Mouse (Mus musculus) layer of hippocampus, adult 18-20 months (tissue): ENCODE measurements around the gene Hsf3. TPM values are rescaled to one million over a fixed set of nuclear protein-coding genes. Genes with fewer than 3 reads are reported as not detected.
"Not testable (repeated sequence)": the region's sequence is repeated elsewhere in the genome, so short reads cannot be mapped to it uniquely, and the experiment has no call there.

Experiments used
- DNase-seq, 2 experiments: peaks; one replicate each; pipeline ENCODE4 v3.0.0; 2022; ENCODE audit warnings: low spot score in 2 of 2
- long read RNA-seq: library from polyadenylated mRNA; stranded (forward); transcript quantifications from one replicate; pipeline ENCODE4 v2.0.0, GENCODE M21; 2021
- total RNA-seq, 2 experiments: library from RNA; stranded (reverse); gene quantifications; 2 replicates each; pipeline ENCODE4 v1.2.3; 2021

Hsf3 gene
- total RNA-seq: under 1 TPM; 0.15 to 0.18 TPM
- long read RNA-seq, partial matches to known transcripts: 0 of 1 reads
- long read RNA-seq, other reads (novel, unspliced or antisense): 1 of 1 reads

DNA sequence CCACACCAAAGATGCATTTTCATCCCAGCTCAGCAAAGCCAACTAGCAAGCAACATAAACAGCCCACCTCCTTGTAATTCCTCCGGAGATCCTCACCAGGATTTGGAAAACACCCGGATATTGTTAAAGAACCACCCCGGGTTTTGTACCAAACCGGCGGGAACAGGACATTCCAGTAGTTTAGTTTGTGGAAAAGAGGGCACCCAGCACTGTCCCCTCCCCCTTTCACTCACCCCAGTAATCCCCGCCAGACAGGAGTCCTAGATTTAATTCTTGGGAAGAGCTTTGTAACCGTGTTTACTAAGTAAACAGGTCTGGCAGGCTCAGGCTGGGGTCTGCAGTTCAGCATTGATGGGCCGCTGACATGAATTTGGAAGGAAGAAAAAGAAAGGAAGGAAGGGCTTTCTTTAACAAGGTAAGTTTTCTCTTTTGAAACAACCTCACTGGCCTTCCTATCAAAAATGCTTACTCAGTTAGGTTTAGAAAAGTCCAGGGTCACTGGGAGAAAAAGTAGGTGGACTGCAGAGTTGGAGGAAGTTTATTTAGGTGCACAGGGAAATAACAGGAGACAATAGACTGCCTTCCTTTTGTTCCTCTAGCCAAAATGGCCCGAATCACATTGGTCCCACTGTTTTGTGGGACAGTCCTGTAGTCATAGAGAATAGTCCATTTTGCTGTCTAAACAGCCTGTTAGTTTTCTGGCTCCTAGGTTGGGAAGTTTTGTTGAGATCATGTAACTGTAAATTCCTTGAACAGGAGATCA is at the start of gene Hsf3:
Gene Hsf3 (minus strand): TSS at position 94 of the 763 bp plus-strand sequence.
- DNase-seq: peak in 1 of 2 experiments; percentile 1

DNA sequence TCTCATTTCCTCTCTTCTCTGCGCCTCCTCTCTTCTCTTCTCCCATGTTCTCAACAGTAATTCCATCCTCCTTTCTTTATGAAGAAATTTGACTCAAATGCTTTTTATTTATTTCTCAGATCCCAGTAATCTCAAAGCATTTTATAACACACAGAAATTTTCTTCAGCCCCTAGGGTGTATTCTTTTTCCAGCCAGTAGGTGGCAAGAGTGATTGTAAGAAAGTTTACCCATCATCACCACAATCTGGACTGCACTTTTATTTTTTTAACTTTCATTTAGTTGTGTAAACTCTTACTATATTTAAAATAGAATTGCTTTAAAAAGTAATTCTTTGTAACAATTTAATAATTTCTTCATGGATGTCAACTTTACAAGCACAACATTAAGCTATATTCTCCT is 45.5 kb upstream of the Hsf3 start:
- peak in 1 of 2 experiments; percentile 2 for DNase-seq

DNA sequence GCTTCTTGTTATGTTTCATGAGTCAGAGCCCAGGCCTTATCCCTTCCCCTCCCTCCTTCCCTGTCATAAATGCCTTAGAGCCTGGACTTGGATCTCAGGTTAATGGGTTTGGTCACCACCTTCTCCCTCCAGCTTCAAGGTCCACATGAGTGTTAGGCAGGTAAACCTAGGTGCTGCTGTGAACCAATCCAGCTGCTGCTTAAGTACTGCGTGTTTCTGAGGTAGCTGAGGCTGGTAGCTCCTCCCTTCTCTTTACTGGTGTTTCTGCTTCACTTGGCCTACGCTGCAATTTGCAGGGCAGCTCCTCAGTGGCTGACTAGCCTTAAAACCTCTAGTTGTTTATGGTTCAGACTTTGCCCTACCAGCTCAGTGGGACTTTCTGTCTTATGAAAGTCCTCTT is 945 bp downstream of the Hsf3 start, which contains the start of gene Heph:
Gene Heph (plus strand): TSS at position 211 of the 400 bp plus-strand sequence.
- DNase-seq: no peak

DNA sequence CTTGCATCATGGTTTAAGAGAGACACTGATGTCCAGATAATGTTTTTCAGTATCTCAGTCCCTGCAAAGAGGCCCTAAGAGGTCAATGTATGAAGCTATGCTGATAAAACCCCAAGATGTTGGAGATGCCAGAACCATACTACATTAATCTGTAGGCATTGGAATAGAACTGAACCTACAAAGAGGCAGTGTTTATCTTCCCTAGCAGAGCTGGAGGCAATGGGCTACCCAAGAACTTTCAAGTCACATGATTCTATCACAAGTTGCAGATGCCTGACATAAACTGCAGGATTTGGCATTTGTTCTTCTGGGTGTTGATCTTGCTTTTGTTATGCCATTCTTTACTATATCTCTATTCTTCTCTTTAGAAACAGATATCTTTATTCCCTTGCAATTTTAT is 36.7 kb downstream of the Hsf3 start:
- no peak for DNase-seq

DNA sequence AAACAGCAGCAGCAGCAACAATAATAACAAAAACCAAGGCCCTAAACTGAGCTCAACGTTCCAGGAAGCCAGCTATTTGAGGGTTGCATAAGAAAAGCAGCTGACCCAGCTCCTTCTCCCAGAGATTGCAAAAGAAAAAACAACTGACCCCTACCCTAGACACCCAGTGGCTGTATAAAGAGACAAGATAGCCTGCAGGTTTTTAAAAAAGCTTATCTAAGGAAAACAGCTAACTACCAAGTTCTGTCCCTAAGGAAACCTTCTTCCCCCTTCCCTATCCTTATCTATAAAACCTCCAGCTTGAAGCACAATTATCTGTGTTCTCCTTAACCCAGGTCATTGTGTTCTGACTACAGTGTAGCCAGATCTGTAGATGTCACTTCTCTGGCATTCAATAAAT is 38.4 kb downstream of the Hsf3 start:
- no peak for DNase-seq

DNA sequence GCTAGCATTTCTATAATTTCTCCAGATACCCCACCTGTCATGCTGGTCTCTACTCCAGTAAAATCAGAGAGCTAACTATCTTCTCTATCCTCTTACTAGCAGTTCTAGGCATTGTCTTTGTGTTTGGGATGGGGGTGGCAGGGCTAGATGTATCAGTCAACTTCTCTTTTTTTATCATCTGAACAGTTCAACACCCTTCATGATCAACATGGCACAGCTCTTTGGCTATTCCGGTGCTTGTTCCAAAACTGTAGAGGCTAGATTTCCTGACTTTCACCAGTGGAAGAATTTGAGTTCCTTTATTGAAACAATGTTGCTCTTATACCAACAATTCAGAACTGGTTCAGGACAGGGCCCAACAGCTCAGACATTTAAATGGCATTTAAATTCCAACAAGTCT is 39.1 kb downstream of the Hsf3 start:
- DNase-seq: no peak

DNA sequence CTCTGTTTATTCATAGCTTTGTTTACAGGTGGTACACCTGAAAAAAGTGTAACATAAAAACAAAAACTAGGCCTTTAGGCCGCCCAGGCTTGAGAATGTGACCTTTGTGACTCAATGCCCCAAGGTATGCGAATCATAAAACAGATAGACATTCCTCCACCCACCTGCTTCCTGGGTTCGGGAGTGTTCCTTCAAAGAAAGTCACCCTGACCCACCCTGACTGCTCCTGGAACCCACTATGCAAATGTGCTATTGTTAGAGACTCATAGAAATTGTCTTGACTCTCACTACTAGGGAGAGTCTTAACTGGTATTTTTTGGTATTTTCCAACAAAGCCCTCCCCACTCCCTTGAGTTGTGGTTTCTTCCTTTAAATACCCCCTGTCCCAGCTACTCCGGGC is 40.7 kb downstream of the Hsf3 start:
- not testable (repeated sequence) for DNase-seq

DNA sequence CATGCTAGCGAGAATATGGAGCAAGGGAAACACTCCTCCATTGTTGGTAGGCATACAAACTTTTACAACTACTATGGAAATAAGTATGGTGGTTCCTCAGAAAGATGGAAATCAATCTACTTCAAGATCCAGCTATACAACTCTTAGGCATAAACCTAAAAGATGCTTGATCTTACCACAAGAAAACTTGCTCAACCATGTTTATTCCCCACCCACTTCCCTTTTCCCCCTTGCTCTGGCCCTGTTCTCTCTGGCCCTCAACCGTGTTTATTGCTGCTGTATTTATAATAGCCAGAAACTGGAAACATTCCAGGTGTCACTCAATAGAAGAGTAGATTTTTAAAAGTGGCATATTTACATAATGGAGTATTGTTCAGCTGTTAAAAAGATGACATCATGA is 117.0 kb downstream of the Hsf3 start:
- DNase-seq: no peak

DNA sequence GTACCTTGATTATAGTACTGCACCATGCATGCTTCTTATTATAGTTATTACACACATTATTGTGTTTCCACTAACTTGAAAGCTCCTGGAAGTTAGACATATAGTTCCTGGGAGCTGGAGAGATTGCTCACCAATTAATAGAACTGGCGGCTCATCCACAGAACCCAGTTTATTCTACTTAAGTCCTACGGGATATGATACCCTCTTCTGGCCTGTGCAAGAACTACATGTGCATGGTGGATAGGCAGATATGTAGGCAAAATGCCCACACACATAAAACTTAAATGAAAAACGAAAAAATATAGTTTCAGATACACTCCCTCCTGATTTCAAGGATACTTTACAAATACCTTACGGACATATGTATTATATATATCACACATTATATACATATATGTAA is 126.3 kb downstream of the Hsf3 start:
- peak in 1 of 2 experiments; percentile 30 for DNase-seq

DNA sequence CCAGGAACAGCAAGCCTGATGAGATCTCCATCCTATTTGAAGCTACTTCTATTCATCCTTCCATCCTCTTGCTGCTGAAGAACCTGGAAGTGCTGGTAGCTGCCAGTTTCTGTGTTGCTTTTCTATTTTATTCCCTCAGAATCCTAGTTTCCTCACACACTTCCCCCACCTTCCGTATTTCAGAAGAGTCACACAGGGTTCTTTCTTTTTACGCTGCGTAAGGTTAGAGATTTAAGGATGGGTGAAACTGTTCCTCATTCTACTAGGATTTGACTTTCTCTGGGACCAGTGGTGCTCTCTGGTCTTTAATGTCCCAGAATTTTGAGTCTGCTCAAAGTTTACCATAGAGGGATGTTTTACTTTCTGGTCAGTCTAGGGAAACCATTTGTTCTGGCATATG is 162.8 kb downstream of the Hsf3 start, which contains the start of gene Vsig4:
Gene Vsig4 (minus strand): TSS at position 101 of the 400 bp plus-strand sequence.
- no peak for DNase-seq

DNA sequence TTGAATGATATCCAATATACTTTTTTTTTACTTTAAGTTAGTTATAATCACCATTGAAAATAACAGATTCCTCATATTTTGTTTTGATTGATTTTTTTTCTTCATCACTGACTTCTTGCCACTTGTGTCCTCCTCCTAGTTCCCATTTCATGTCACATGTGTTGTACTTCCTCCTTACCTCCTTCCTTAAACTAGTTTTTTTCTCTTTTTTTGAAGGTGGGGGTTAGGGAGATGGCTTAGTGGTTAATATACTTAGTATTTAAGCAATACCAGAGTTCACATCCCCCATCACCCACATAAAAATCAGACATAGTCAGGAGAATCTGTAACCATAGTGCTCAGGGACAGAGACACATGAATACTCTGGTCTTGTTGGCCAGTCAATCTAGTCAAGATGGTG is 199.6 kb downstream of the Hsf3 start:
- no peak for DNase-seq

Other genes with a start within 250 kb of the Hsf3 start
- not detected for gene Vsig4, start 162.9 kb downstream of the Hsf3 start, total RNA-seq
- 1 to 10 TPM; 4.7 to 5.2 TPM for gene Heph, start 935 bp downstream of the Hsf3 start, total RNA-seq